In genomic region chr2:140500951-140501350, GRCm38 (mm10) we compare ENCODE assay signal across 8 mouse cellular contexts.
A peak's percentile ranks its signal among the peaks of the same experiment; 100 is the strongest.
DNase-seq lines count a peak whose midpoint lies in the region; ATAC-seq and TF ChIP-seq lines count a peak whose summit lies in the region.

No protein-coding gene starts in this region.

- CTCF ChIA-PET in Patski (lab: Charles Lee) = interaction anchor here (0.7 to 1.5 kb wide), 3 partner anchors 15 to 1753 kb away, joined by 3 to 4 read pairs (median 3); no protein-coding TSS in a partner anchor

- peak; percentile 1 for DNase-seq in Patski (ENCODE audit: low read depth, low spot score)
- DNase-seq in cerebellum, adult 18-20 months = peak; percentile 65 to 73
- peak; percentile 71 for DNase-seq in limb, embryonic 11.5 days (ENCODE audit: low spot score)
- peak; percentile 16 for DNase-seq in neural tube, embryonic 10.5 days (ENCODE audit: extremely low spot score, low spot score)
- peak; percentile 57 for DNase-seq in urinary bladder, postnatal 14 days (ENCODE audit: low spot score)
- DNase-seq in spleen, adult 12 weeks (ENCODE audit: low spot score) = no peak

- no peak overlapping the region for H3K9ac ChIP-seq in kidney, embryonic 16.5 days (replicated peaks; ENCODE audit: low read length)
- H3K9ac ChIP-seq in limb, embryonic 11.5 days (ENCODE audit: low read length) = no peak overlapping the region

- ATAC-seq in Patski = peak; percentile 65
- peak; percentile 94 for ATAC-seq in frontal cortex, adult (ENCODE audit: low TSS enrichment)
- ATAC-seq in kidney, embryonic 16.5 days (ENCODE audit: low FRiP score, low TSS enrichment) = peak; percentile 88; the same call in 1 of the 2 replicates
- no peak for ATAC-seq in limb, embryonic 11.5 days (ENCODE audit: insufficient number of reproducible peaks, low FRiP score, low TSS enrichment, low read depth)

- 24% methylated on average over 5 of the region's 5 CpGs for WGBS in kidney, embryonic 16.5 days
- 32% methylated on average over 5 of the region's 5 CpGs for WGBS in limb, embryonic 11.5 days

- peak; percentile 64 for TF ChIP-seq CTCF in Patski (IDR thresholded peaks at IDR 0.05)

- no peaks in the 10 kb centered on the region for H3K27me3 ChIP-seq in Patski
- no peaks in the 10 kb centered on the region for H3K27me3 ChIP-seq in kidney, embryonic 16.5 days (ENCODE audit: insufficient read depth, low read length)
- no peaks in the 10 kb centered on the region for H3K27me3 ChIP-seq in limb, embryonic 11.5 days (ENCODE audit: control insufficient read depth, insufficient read depth, low read length)

- H3K36me3 ChIP-seq in kidney, embryonic 16.5 days (ENCODE audit: insufficient read depth, low read length) = no peaks in the 10 kb centered on the region
- no peaks in the 10 kb centered on the region for H3K36me3 ChIP-seq in limb, embryonic 11.5 days (ENCODE audit: control insufficient read depth, insufficient read depth, low read length)

- POLR2A ChIA-PET in Patski (lab: Charles Lee) = no interaction called here

- in situ Hi-C loops in Patski (cut with MboI; ENCODE audit: low pct_unique_long_range_greater_than_20kb) = no loop called here

- no peaks in the 10 kb centered on the region for H3K9me3 ChIP-seq in kidney, embryonic 16.5 days (ENCODE audit: low read length)
- H3K9me3 ChIP-seq in limb, embryonic 11.5 days (ENCODE audit: control insufficient read depth, low read length) = no peaks in the 10 kb centered on the region

- H3K4me1 ChIP-seq in kidney, embryonic 16.5 days (ENCODE audit: insufficient read depth, low read length) = no peaks in the 10 kb centered on the region
- H3K4me1 ChIP-seq in limb, embryonic 11.5 days (ENCODE audit: control insufficient read depth, insufficient read depth, low read length) = no peaks in the 10 kb centered on the region

- H3K27ac ChIP-seq in kidney, embryonic 16.5 days (ENCODE audit: low read length) = no peak overlapping the region
- H3K27ac ChIP-seq in limb, embryonic 11.5 days (replicated peaks; ENCODE audit: low read depth, low read length) = no peak overlapping the region

- no peak overlapping the region for H3K4me3 ChIP-seq in kidney, embryonic 16.5 days (ENCODE audit: low read length)
- H3K4me3 ChIP-seq in limb, embryonic 11.5 days (ENCODE audit: low read depth, low read length) = no peak overlapping the region

- no peak overlapping the region for H3K4me2 ChIP-seq in kidney, embryonic 16.5 days (replicated peaks; ENCODE audit: low read depth, low read length)
- H3K4me2 ChIP-seq in limb, embryonic 11.5 days (ENCODE audit: low read depth, severe bottlenecking) = no peak overlapping the region
